Mouse (Mus musculus): ENCODE measurements around the gene Lilra5. TPM values are rescaled to one million over a fixed set of nuclear protein-coding genes. Genes with fewer than 3 reads are reported as not detected.
"Not testable (repeated sequence)": the region's sequence is repeated elsewhere in the genome, so short reads cannot be mapped to it uniquely, and the experiment has no call there.

The Lilra5 gene
- total RNA-seq (2021) = 1 to 10 TPM in 1 of 2 experiments, under 1 TPM in 1; 0.69 to 1.3 TPM
- long read RNA-seq, experiment 1, partial matches to known transcripts = 0 of 2 reads
- long read RNA-seq, experiment 1, other reads (novel, unspliced or antisense) = 1 of 2 reads
- long read RNA-seq, experiment 2, partial matches to known transcripts = 0 of 1 reads
- long read RNA-seq, experiment 2, other reads (novel, unspliced or antisense) = 1 of 1 reads

DNA sequence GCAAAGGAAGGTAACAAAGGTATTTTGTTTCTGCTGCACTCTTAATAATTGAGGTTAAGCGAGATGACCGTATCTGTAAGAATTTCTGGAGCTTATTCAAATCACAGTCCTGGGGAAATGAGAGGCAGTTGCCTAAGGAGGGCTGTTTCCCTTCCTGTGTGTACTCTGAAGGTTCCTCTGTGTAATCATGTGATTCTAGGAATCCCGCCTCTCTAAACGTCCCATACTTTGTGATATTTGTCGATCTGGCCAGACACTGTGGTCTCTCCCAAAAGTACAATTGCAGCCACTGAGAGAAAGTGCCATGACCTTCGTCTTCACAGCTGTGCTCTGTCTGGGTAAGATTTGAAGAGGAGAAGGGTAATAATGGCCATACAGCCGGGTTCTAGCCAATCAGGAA, at the start of gene Lilra5:
Gene Lilra5, plus strand, starts transcription at position 301 of the 400 bp plus-strand sequence.
- peak; percentile 10 to 19 for DNase-seq

DNA sequence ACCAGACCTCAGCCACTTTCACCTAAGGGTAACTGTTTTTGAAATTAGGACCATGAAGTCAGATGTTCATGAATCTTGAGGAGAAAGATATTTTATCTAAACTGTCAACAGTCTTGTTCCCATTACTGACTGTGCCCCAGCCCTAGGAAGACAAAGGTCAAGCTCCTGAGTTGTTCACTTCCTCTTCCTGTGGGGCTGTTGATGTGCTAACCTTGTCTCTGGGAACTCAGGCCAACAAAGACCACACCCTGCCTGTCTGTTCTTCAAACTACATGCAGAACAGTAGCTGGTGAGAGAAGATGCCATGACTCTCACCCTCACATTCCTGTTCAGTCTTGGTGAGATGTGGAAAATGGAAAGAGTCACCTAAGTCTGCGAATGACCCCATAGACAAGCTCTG, 30.4 kb upstream of the Lilra5 start:
- DNase-seq = no peak

DNA sequence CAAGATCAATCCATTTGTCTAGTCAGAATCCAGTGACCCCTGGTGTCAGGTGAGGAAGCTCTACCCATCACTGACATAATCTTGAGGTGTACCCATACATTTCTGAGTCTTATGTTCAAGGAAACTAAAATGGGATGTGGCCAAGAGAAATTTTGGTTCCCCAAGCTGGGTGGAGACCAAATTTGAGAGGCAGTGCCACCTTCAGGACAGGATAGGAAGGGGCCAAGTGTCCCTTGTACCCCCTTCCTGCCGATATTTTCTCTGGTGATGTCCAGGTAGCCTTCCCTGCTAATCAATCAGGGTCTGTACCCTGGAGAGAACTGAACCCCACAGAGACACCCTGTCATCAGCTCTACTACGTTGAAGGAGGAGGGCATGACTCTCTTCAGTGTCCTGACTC, 28.9 kb upstream of the Lilra5 start:
- no peak for DNase-seq

DNA sequence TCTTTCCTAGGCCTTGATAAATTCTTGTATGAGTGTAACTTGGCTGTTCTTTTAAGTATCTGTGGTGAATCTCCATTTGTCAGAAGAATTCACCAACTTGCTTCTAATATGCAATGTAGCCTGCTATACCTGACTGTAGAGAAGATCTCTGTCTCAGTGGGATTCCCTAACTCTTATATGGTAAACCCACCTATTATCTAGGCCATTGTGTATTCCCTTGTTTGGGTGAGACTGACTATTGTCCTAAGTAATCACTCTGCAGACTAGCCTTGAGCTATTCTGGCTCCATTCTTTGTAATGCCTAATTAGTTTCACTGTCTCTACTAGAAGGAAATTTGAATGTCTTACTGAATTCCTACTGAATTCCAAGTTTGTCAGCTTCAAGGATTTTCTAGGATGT, 24.1 kb upstream of the Lilra5 start:
- not testable (repeated sequence) for DNase-seq

DNA sequence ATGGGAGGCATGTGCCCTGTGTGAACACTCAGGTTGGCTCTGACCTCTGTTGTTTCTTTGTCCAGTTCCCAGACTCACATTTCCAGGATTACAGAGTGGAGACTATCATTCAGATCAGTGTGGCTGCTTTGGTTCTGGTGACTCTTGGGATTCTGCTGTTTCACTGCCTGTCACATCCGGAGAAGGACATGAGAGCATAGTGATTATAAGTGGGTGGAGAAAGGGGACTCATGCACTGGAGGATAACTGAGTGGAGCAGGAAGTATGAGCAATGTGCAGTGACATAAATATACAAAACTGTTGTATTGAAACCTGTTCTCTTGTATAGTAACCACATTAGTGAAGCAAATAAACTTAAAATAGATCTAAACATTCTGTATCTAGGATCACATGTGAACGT, 22.2 kb upstream of the Lilra5 start:
- DNase-seq = no peak

DNA sequence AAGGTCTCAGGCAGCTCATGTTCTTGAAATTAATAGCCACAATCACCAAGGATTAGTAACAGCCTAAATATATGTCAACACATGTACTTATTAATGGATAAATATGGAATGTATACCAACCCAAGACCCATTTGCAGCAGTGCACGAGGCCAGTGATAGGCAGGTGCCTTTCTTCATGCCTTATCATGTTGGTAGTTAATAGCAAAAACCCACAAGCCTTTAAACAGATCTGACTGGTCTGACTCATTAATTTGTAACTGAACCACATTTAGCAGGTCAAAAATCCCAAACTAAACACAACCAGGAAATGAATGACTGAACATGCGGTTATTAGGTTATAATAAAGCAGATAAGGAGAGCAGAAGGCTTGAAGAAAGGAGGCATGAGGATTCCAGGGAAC, 21.7 kb upstream of the Lilra5 start:
- DNase-seq = no peak

DNA sequence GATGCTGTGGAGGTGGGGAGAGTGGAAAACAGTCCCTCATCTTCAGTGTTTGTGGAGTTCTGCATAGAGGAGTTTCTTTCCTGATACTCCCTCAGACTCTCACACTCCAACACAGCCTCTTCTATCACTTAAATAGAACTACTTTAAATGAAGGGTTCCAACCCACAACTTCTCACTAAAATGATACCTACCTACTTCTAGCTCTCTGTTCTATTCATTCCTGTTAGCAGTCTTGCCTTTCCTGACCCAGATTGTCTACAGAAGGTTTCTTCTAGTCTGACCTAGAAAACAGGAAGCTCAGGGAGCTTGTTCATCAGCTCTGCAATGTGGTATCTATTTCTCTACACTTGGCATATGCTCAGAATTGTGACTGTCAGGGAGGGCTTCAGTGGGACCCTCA, 2.0 kb upstream of the Lilra5 start:
- DNase-seq = no peak

DNA sequence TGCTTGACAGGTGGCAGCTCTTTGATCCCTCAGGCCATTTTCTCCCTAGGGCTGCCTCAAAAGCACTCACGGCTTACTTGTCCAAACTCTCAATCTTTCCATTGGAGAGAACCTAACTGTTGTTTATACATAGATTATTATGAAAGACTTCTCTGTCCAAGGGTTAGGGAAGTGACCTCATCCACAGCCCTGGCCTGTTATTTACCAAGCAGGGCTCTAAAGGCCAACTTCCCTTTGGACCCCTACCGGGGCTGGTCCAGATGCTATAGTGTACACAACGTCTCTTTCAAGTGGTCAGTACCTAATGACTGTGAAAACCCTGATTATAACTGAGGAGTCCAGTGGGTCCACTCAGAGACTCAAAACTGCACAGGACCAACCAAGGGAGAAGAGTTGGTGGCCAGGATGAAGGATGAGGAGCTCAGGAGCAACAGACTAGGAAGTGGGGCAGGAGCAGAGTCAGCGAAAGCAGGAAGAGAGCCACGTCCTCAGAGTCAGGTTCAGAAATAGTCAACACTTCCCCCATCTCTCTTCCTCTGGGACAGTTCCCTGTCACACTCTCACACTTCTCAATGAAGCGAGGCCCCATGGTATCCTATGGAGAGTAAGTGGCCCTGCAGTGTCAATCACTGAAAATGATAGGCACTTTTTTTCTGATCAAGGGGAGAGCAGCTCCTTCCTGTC, 1.6 kb downstream of the Lilra5 start:
- DNase-seq = peak; percentile 36 to 52

DNA sequence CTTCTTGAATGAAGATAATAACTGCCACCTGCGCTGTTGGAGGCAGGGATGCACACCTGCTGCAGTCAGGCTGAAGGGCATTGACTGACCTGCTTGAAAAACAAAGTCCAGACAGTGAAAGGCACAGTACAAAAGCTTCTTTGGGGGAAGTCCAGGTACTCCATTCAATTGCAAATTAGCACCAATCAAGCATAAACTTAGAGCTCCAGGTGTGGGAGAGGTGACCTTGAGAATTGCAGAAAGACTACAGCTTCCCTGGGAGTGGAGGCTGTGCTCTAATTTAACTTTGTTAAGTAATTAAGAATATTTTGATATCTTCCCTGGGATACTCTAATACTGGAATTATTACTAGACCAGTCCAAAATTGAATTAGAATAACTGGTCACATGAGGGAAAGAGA, 13.7 kb downstream of the Lilra5 start:
- not testable (repeated sequence) for DNase-seq

DNA sequence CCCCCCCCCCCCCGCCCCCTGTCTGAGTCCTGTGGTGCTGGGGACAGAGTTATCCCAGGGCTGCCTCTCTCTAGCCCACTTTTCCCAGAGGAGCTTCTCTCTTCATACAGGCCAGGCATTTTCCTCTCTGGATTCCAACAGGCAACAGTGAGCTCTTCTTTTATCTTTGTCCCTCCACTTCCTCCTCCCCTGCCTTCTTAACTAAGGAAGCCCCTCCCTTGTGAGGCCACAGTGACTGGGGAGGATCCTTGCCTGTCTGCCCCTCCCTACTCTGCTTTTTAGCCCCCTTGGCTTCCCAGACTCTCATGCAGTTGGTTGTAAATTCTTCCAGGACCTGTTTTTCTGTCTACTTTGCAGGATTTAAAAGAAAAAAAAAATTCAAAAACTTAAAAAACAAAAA, 18.5 kb downstream of the Lilra5 start:
- DNase-seq = not testable (repeated sequence)

DNA sequence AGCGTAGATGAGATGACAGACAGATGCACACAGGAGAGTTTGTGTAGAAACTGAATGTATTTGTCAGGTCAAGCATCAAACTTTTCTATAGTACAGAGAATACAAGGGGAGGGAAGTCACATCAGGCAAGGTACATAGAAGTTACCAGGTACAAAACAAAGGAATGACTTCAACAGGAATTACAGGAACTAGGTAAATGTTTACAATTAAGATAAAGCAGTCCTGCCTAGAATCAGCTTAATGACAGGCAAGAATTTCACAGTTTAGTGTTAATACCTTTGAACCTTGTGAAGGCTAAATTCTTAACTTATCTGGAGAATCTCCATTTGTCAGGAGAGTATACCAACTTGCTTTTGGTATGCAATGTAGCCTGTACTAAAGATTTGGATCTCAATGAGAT, 23.0 kb downstream of the Lilra5 start:
- DNase-seq = not testable (repeated sequence)

DNA sequence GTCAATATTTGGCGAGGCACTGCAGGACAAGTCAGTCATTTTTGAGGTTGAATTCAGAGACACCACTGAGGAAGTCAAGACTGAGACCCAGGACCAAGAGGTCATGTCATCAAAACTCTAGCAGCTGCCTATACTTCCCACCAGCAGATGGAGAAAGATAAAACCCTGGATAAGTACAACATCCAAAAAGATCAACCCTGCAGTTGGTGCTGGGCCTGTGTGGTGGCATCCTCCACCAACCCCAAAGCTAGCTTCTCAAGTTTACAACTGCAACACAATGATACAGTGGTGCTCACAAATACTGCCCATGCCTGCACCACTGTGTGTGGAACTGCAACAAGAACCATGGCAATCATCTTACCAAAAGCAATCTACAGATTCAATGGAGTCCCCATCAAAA, 34.6 kb downstream of the Lilra5 start:
- DNase-seq = not testable (repeated sequence)

DNA sequence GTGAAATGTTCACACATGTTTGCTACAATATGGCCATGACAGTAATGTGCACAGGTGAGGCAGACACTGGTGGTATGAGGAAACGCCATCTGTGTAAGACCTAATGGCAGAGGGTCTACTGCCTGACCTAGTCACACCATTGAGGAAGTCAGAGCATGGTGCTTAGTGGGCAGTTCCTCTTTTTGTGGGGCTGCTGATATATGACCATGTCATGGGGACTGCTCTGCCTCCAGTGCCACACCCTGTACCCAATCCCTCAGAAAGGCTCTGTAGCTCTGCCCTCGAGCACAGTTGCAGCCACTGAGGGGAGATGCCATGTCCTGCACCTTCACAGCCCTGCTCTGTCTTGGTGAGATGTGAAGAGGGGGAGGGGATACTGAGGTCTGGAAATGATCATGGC, 36.3 kb downstream of the Lilra5 start:
- peak; percentile 9 to 52 for DNase-seq

DNA sequence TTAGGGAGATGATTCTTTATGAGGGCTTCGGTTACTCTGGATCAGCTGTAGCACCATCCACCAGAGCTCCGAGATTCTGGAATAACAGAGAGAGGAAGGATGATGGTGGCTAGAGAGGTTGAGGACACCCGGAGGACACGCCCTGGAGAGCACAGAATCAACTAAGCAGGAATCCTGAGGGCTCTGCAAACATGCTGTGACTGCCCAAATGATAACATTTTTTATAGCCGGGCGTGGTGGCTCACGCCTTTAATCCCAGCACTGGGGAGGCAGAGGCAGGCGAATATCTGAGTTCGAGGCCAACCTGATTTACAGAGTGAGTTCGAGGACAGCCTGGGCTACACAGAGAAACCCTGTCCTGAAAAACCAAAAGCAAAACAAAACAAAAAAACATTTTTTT, 37.9 kb downstream of the Lilra5 start:
- DNase-seq = not testable (repeated sequence)

DNA sequence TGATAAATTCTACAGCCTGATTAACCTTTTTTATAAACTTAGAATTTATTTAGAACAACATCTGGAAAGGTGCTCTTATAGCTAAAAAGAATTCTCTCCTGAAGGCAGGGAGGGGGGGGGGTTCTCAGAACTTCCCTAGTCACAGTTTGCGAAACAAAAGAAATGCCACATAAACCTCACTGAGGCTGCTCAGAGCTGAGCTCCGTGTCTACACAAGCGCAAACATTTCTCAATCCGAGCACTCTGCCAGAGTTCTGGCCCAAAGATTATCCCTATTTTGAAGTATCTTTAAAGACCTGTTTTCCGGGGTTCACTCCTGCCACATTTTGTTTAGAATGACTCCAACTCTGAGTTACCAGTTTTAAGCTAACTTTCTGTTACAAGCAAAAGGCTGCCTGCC, 55.1 kb downstream of the Lilra5 start:
- peak in 1 of 2 experiments; percentile 2 for DNase-seq

Other genes starting within 250 kb of the Lilra5 start
- 1 to 10 TPM in 1 of 2 experiments, under 1 TPM in 1; 0.89 to 1.1 TPM for gene Lair1, start 174.6 kb upstream of the Lilra5 start, total RNA-seq (2021)
- gene Ttyh1, start 118.3 kb upstream of the Lilra5 start, total RNA-seq (2021) = under 1 TPM; 0.69 to 0.92 TPM
- gene Leng8, start 100.7 kb upstream of the Lilra5 start, total RNA-seq (2021) = 10 to 100 TPM; 21.2 to 31.9 TPM
- 1 to 10 TPM; 2.6 TPM for gene Leng9, start 87.4 kb upstream of the Lilra5 start, total RNA-seq (2021)
- 1 to 10 TPM; 4.1 to 4.6 TPM for gene Cdc42ep5, start 72.9 kb upstream of the Lilra5 start, total RNA-seq (2021)
- under 1 TPM; 0.18 to 0.30 TPM for gene Ncr1, start 100.0 kb downstream of the Lilra5 start, total RNA-seq (2021)
- gene Gp6, start 160.0 kb downstream of the Lilra5 start, total RNA-seq (2021) = under 1 TPM; 0.21 to 0.50 TPM
- 10 to 100 TPM; 33.1 to 40.5 TPM for gene Rdh13, start 207.9 kb downstream of the Lilra5 start, total RNA-seq (2021)
- gene Eps8l1, start 222.9 kb downstream of the Lilra5 start, total RNA-seq (2021) = 1 to 10 TPM; 2.1 to 3.4 TPM

Data from heart, adult 18-20 months (tissue).